Mouse (Mus musculus) C2C12 (cell line): Measurements from ENCODE around the gene Nrd1.

Experiments
- CEBPB ChIP-seq: IDR thresholded peaks from one replicate; pipeline ENCODE4 v1.6.1; 2011; ENCODE audit warnings: low read depth, mild to moderate bottlenecking, control low read depth, moderate library complexity
- CTCF ChIP-seq: IDR thresholded peaks from one replicate; pipeline ENCODE4 v1.5.1; 2011; ENCODE audit not compliant: control insufficient read depth, insufficient read depth, insufficient read length
- MYOD1 ChIP-seq: IDR thresholded peaks from one replicate; pipeline ENCODE4 v1.6.1; 2011; ENCODE audit warnings: low read depth; ENCODE audit not compliant: control insufficient read depth, insufficient read length
- USF1 ChIP-seq: IDR thresholded peaks from one replicate; pipeline ENCODE4 v1.6.1; 2011; ENCODE audit warnings: low read depth, mild to moderate bottlenecking, control low read depth, moderate library complexity

DNA sequence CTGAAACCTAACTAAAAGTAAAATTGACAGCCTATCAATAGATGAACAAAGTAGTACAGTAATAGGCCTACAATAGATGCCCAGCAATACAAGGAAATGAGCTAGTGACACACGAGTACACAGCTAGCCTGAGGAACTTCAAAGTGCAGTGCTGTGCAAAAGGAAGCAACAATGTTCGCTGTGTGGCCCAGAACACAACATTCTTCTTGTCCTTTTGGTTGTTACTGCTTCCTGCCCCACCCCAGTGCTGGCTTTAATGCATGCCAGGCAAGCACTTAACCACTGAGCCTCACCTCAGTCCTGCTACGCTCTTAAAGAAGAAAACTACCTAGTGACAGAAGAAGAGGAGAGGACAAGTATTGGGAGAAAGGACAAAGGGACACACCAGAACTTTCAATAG lies 79.2 kb downstream of the Nrd1 start:
- TF ChIP-seq USF1 = no peak
- no peak for TF ChIP-seq CEBPB
- no peak for TF ChIP-seq CTCF
- TF ChIP-seq MYOD1 = no peak
